Mouse (Mus musculus): ENCODE measurements at regions not wholly inside any gene's neighbourhood (a gene's known extent, or its start where the extent isn't known, plus 50 kb on each side); places are given as distances from the start of the nearest gene placed in this dataset.

DNA sequence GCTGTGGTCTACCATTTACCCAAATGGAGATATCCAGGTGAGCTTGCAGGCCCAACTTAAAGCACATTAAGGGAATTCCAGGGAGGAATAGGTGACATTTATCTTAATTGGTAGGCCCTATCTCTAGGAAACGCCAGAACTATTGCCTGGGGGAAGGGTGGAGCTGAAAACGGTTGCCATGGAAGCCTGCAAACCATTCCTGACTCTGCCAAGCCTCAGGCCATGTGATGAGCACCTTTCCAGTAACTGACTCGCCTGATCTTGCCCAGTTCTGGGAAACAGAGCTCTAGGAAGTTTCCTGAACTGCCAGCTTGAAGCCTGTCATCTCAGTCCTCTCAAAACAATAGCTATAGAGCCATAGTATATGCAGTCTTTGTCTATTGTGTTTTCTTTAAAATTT, 297.0 kb downstream of the Slitrk5 start:
- DNase-seq, result no peak

DNA sequence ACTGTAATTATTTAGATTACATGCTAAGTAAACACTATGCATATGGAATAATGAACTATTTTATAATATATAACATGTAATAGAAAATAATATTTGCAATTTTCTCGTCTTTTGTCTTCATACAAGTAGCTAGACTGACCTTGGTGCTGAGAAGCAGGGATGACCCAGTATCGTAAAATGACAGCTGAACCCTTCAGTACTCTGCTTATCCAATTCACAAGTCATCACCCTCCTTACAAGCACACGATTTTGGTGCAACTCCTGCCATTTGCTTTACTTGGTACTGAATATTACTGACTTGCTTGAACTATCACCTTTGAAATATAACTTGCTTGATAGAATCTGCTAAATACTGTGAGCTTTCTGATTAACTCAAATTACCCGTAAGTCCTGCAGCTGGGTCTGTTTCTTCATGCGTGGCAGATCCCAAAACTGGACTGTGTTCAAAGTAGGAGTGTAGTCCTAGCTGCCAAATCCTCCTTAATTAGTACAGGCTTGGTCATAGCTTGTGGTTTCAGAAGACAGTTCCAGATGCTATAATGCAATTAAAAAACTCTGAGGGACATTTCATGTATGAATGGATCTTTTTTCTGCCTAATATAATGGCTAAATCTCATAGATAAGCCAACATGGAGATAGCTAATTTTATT, 321.0 kb downstream of the Slitrk5 start:
- peak; percentile 68 for DNase-seq

DNA sequence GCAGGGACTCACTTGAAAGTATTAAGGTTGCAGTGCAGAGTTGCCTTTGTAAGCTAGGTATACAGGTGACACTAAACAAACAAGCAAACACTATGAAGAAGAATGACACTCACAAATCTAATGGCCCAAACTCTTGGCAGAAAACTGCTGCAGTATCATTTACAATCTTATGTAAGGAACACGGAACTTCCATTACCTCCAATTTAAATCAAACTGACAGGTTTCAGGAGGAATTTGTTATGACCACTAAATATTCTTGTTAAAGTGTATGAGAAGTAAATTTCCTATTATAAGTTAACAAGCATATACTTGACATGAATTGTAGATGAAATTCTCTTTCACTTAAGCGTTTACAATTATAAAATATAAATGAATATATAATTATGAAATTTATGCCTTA, 327.2 kb downstream of the Slitrk5 start:
- no peak for DNase-seq

DNA sequence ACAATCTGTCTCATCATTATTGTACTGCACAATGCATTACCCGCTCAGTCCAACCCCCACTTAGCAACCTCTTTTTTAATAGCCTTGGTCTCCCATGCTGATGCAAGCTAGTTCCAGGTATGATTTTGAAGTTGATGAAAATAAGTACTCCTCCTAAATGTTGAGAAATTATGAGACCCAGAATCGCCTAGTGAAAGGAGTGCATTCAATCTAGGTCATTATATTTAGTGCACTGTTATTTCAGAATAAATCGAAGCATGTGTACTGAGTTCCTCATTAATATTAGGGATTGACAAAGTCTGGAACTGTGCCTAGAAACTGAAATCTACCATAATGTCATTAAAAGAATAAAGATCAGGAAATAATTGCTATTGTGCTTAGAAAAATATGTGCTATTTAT, 328.0 kb downstream of the Slitrk5 start:
- no peak for DNase-seq

DNA sequence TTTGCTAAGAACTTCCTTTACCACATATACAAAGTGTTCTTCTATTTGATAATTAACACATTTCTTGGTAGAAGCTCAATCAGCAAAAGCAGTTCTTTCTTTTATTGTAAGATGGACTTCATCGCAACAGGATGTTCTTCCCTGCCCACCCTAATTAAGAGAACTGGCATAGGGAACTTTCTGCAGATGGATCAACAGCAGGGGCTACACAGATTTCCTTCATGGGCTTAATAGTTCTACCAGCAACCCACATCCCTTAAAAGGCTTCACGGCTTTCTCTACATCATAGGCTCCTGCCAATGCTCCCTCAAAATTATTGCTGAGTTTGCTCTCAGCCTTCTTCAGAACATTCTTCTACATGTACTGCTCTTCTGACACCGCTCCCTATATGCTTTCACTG, 333.8 kb downstream of the Slitrk5 start:
- DNase-seq, result no peak

DNA sequence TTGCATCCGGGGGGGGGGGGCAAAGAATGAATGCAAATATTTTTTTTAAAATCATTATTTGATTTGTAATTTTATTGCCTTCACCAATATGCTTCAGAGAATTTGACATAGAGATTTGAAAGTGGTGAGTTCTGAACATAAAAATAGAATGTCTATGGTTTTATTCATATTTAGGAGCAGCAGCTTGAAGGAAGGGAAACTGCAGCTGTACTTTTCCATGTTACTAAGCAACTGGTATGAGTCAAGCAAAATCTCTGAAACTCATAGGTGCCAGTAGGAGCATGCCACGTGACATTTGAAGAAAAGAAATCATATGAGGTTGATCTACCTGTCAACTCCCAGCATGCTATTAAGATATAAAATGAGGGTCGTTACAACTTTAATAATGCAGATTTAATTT, 354.4 kb downstream of the Slitrk5 start:
- no peak for DNase-seq

DNA sequence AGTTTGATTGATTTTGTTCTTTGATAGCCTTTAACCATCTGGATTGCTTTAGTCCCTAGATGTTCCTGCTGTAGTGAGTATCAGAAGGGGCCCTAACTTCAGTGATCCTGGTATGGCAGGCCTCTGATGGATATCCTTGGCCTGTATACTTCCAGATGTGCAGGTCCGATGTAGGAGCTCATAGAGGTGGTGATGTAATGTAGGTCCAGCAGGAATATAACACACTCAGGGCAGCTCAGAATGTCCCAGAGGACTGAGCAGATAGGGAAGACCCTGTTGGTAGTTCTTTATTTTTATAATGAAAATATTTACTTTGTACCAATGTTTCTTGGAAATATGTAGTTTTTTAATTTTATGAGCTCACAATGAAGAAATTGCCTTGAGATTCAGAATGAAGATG, 400.2 kb downstream of the Slitrk5 start:
- no peak for DNase-seq

All from kidney, adult 9 months (tissue).